Mouse (Mus musculus): ENCODE data around the gene Fndc8. TPM values are rescaled to one million over a fixed set of nuclear protein-coding genes. Genes with fewer than 3 reads are reported as not detected.

Gene Fndc8
- polyA plus RNA-seq, 1 experiment, result not detected

DNA sequence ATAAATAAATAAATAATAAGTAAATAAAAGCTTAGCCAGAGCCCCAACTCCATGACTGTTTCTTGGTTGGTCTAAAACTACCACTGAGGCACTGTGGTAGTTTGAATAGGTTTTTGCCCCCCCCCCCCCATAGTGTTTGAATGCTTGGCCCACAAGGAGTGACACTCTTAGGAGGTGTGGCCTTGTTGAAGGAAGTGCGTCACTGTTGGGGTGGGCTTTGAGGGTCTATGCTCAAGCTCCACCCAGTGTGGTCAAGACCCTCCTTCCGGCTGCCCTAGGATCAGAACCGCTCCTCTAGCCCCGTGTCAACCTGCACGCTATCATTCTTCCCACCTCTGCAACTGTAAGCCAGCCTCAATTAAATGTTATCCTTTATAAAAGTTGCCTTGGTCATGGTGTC is 16.3 kb upstream of the Fndc8 start:
- TF ChIP-seq CTCF (IDR thresholded peaks at IDR 0.05; ENCODE audit: insufficient read depth, low read depth, low read length), result no peak
- TF ChIP-seq POLR2A (IDR thresholded peaks at IDR 0.05; ENCODE audit: insufficient read depth, low read depth, low read length), result no peak
- H3K27ac ChIP-seq (ENCODE audit: insufficient read depth, low read depth, low read length), result no peak overlapping the region
- WGBS, result 90% methylated on average over 5 of the region's 5 CpGs
- H3K4me1 ChIP-seq (ENCODE audit: control insufficient read depth, insufficient read depth, low read length), result peaks cover 2% of the 10 kb centered on the region; the same call in 1 of the 2 replicates
- no peak overlapping the region for H3K4me3 ChIP-seq (ENCODE audit: insufficient read depth, low read depth, low read length)

- no peak overlapping the region for H3K4me3 ChIP-seq (ENCODE audit: insufficient read depth, low read depth, low read length)
- TF ChIP-seq POLR2A (IDR thresholded peaks at IDR 0.05; ENCODE audit: insufficient read depth, low read depth, low read length) (no peak), CTCF (IDR thresholded peaks at IDR 0.05; ENCODE audit: insufficient read depth, low read depth, low read length) (no peak)
- H3K27ac ChIP-seq (ENCODE audit: insufficient read depth, low read depth, low read length), result no peak overlapping the region
- no peaks in the 10 kb centered on the region for H3K4me1 ChIP-seq (ENCODE audit: control insufficient read depth, insufficient read depth, low read length)
- whole genome bisulfite sequencing, result 49% methylated on average over 7 of the region's 7 CpGs
Measured at GRCm38 (mm10) chr11:82877726-82878344, 14.1 kb upstream of the Fndc8 start.

GRCm38 (mm10) chr11:82883180-82883579 is 8.7 kb upstream of the Fndc8 start:
- WGBS, result 87% methylated on average over 8 of the region's 8 CpGs
- Histone ChIP-seq H3K27ac (ENCODE audit: insufficient read depth, low read depth, low read length) (no peak overlapping the region), H3K4me1 (ENCODE audit: control insufficient read depth, insufficient read depth, low read length) (peaks cover under 1% of the 10 kb centered on the region), H3K4me3 (ENCODE audit: insufficient read depth, low read depth, low read length) (no peak overlapping the region)
- TF ChIP-seq POLR2A (IDR thresholded peaks at IDR 0.05; ENCODE audit: insufficient read depth, low read depth, low read length) (no peak), CTCF (IDR thresholded peaks at IDR 0.05; ENCODE audit: insufficient read depth, low read depth, low read length) (no peak)

DNA sequence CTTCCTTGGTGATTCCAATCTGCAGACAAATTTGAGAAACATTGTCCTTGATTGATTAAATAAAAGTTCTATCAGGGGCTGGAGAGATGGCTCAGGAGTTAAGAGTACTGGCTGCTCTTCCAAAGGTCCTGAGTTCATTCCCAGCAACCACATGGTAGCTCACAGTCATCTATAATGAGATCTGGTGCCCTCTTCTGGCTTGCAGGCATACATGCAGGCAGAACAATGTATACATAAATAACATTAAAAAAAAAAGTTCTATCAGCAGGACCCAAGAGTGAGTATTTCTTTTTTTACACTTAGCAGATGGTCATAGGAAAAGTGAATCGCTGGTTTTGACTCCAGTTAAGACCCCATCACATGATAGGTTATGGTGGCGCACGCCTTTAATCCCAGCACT is 5.4 kb upstream of the Fndc8 start:
- TF ChIP-seq POLR2A (IDR thresholded peaks at IDR 0.05; ENCODE audit: insufficient read depth, low read depth, low read length), result no peak
- TF ChIP-seq CTCF (IDR thresholded peaks at IDR 0.05; ENCODE audit: insufficient read depth, low read depth, low read length), result no peak
- WGBS, result 92% methylated on average over 3 of the region's 3 CpGs
- peaks cover 18% of the 10 kb centered on the region for H3K4me1 ChIP-seq (ENCODE audit: control insufficient read depth, insufficient read depth, low read length)
- no peak overlapping the region for H3K4me3 ChIP-seq (ENCODE audit: insufficient read depth, low read depth, low read length)
- H3K27ac ChIP-seq (ENCODE audit: insufficient read depth, low read depth, low read length), result no peak overlapping the region

DNA sequence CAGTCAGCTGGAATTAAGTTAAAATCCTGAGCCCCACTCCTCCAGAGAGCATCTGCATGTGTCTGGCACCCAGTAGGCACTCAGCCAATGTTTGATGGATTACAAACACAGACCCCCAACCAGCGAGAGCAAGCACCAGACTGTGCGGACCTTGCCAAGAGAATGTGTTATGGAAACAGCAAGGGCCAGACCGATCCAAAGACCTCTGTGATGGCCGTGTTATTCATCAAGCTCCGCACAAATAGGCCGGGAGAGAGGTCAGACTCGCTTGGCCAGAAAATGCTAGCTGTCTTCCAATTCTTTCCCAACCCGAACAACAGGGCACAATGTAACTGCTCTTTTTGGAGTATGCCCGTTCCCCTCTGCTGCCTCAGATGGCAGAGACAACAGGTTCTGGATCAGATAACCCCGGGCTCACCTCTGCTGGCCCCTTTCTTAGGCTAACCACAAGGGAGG is 3.4 kb upstream of the Fndc8 start:
- 45% methylated on average over 10 of the region's 10 CpGs for WGBS
- TF ChIP-seq POLR2A (IDR thresholded peaks at IDR 0.05; ENCODE audit: insufficient read depth, low read depth, low read length) (no peak), CTCF (IDR thresholded peaks at IDR 0.05; ENCODE audit: insufficient read depth, low read depth, low read length) (no peak)
- Histone ChIP-seq H3K4me3 (ENCODE audit: insufficient read depth, low read depth, low read length) (no peak overlapping the region), H3K27ac (ENCODE audit: insufficient read depth, low read depth, low read length) (no peak overlapping the region), H3K4me1 (ENCODE audit: control insufficient read depth, insufficient read depth, low read length) (peaks cover 18% of the 10 kb centered on the region)

DNA sequence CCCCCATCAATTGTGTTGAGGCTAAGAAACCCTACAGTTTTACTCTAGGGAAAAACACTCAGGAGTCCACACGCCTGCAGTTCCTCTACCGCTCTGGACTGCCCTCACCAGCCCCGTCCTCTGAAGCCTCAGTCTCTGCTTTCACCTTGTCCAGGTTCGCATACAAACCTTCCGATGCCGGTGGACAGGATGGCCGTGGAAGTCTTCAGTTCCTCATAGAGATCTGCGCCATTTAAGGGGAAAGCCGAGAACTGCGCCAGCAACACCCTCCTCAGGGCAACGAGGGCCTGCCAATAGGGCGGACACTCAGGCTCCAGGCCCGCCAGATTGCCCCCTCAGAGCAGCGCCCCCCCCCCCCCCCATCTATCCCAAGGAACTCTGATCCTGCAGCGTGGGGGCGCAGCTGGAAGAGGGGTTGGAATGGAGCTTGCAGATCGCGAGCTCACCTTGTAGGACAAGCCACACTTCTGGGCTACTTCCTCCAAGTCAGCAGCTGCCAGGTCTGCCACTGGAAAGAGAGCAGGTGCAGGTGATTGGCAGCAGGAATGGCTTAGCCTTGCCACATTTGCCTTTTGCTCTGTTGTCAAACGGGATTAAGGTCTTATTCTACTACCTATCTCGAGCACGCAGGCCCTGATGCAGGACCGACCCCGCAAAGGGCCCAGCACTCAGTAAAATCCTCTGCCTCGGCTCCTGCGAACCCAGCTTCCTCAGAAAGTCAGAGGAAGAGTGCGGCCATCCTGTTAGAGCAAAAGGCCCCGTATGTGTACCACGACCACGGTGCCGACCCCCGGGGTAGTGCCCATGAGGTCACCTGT is 2.2 kb upstream of the Fndc8 start:
- Histone ChIP-seq H3K4me3 (ENCODE audit: insufficient read depth, low read depth, low read length) (peak overlapping the region; percentile 88), H3K27ac (ENCODE audit: insufficient read depth, low read depth, low read length) (0 out of 2 replicates have a peak overlapping the region, but pooled peaks have one; percentile 16), H3K4me1 (ENCODE audit: control insufficient read depth, insufficient read depth, low read length) (peaks cover 18% of the 10 kb centered on the region)
- TF ChIP-seq POLR2A (IDR thresholded peaks at IDR 0.05; ENCODE audit: insufficient read depth, low read depth, low read length) (no peak), CTCF (IDR thresholded peaks at IDR 0.05; ENCODE audit: insufficient read depth, low read depth, low read length) (no peak)
- 4% methylated on average over 31 of the region's 31 CpGs for WGBS

DNA sequence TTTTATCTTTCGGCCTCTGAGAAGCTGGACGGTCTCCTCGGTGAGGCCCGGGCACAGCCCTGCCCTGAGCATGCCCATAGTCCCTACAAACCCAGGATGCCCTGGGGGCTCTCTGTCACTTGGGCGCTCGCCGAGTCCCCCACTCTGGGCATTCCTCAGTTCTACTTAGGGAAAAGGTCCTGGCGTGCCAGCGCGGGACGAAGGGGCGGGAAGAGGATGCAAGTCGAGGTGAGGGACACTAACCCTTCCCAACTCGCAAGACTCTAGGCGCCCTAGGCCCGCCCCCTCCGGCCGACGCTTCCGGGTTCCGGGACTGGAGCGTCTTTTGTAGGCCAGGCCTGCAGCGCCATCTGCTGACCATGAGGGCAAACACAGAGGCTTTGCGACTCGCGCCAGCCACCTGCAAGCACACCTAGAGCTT is 1.6 kb upstream of the Fndc8 start, which contains the start of gene Rad51d:
Gene Rad51d, minus strand, starts transcription at position 273 of the 421 bp plus-strand sequence.
- H3K27ac ChIP-seq (ENCODE audit: insufficient read depth, low read depth, low read length), result 0 out of 2 replicates have a peak within 1 kb of the TSS, but pooled peaks have one; percentile 16
- H3K4me3 ChIP-seq (ENCODE audit: insufficient read depth, low read depth, low read length), result peak within 1 kb of the TSS; percentile 88
- peaks cover 18% of the 10 kb centered on the region for H3K4me1 ChIP-seq (ENCODE audit: control insufficient read depth, insufficient read depth, low read length)
- peak; percentile 92 for TF ChIP-seq CTCF (IDR thresholded peaks at IDR 0.05; ENCODE audit: insufficient read depth, low read depth, low read length)
- peak; percentile 31; the same call in 1 of the 2 replicates for TF ChIP-seq POLR2A (IDR thresholded peaks at IDR 0.05; ENCODE audit: insufficient read depth, low read depth, low read length)
- whole genome bisulfite sequencing, result under 1% methylated on average over 26 of the region's 26 CpGs

- H3K27ac ChIP-seq (ENCODE audit: insufficient read depth, low read depth, low read length), result no peak overlapping the region
- WGBS, result 87% methylated on average over 10 of the region's 10 CpGs
- TF ChIP-seq CTCF (IDR thresholded peaks at IDR 0.05; ENCODE audit: insufficient read depth, low read depth, low read length) (no peak), POLR2A (IDR thresholded peaks at IDR 0.05; ENCODE audit: insufficient read depth, low read depth, low read length) (no peak)
- no peaks in the 10 kb centered on the region for H3K4me1 ChIP-seq (ENCODE audit: control insufficient read depth, insufficient read depth, low read length)
- no peak overlapping the region for H3K4me3 ChIP-seq (ENCODE audit: insufficient read depth, low read depth, low read length)
Measured at GRCm38 (mm10) chr11:82897478-82897877, 5.6 kb downstream of the Fndc8 start.

GRCm38 (mm10) chr11:82899720-82900119 is 7.8 kb downstream of the Fndc8 start:
- Histone ChIP-seq H3K4me3 (ENCODE audit: insufficient read depth, low read depth, low read length) (no peak overlapping the region), H3K4me1 (ENCODE audit: control insufficient read depth, insufficient read depth, low read length) (no peaks in the 10 kb centered on the region), H3K27ac (ENCODE audit: insufficient read depth, low read depth, low read length) (no peak overlapping the region)
- WGBS, result 95% methylated on average over 5 of the region's 5 CpGs
- TF ChIP-seq POLR2A (IDR thresholded peaks at IDR 0.05; ENCODE audit: insufficient read depth, low read depth, low read length), result no peak

Measured in olfactory bulb, adult 2 months (tissue).